Mouse (Mus musculus) left cerebral cortex, adult 8-10 months (tissue): ENCODE results near the gene Nf2. TPM values are rescaled to one million over a fixed set of nuclear protein-coding genes. Genes with fewer than 3 reads are reported as not detected.
"Not testable (repeated sequence)": the region's sequence is repeated elsewhere in the genome, so short reads cannot be mapped to it uniquely, and the experiment has no call there.

Experiments
- DNase-seq, 2 experiments: peaks; one replicate each; pipeline ENCODE4 v3.0.0; 2022; ENCODE audit warnings: low spot score in 2 of 2
- total RNA-seq, 4 experiments: library from RNA; stranded (reverse); gene quantifications; 2 replicates each; pipeline ENCODE4 v1.2.4; 2022

Nf2 gene
- total RNA-seq, 4 experiments from 2014 or later: 70.7 to 72.2 (median 71.5) TPM

- not testable (repeated sequence) for DNase-seq
These were observed 46.9 kb downstream of the Nf2 start for GRCm38 (mm10) chr11:4802401-4802800.

- DNase-seq: no peak
These were observed 48.7 kb downstream of the Nf2 start for GRCm38 (mm10) chr11:4800654-4801053.

GRCm38 (mm10) chr11:4793006-4793405 is 56.3 kb downstream of the Nf2 start:
- DNase-seq: no peak

GRCm38 (mm10) chr11:4791549-4791948 is 57.8 kb downstream of the Nf2 start:
- DNase-seq: no peak

GRCm38 (mm10) chr11:4789691-4790090 is 59.6 kb downstream of the Nf2 start:
- no peak for DNase-seq

GRCm38 (mm10) chr11:4784629-4785142 is 64.7 kb downstream of the Nf2 start:
- DNase-seq: no peak

GRCm38 (mm10) chr11:4783116-4783515 is 66.2 kb downstream of the Nf2 start:
- DNase-seq: no peak

GRCm38 (mm10) chr11:4780927-4781326 is 68.4 kb downstream of the Nf2 start:
- DNase-seq: no peak

GRCm38 (mm10) chr11:4772925-4773324 is 76.4 kb downstream of the Nf2 start:
- peak in 1 of 2 experiments; percentile 45 for DNase-seq

- DNase-seq: no peak
These were observed 77.6 kb downstream of the Nf2 start for GRCm38 (mm10) chr11:4771756-4772155.

- no peak for DNase-seq
These were observed 79.5 kb downstream of the Nf2 start for GRCm38 (mm10) chr11:4769881-4770280.

GRCm38 (mm10) chr11:4769293-4769692 is 80.0 kb downstream of the Nf2 start:
- no peak for DNase-seq

GRCm38 (mm10) chr11:4768399-4768798 is 80.9 kb downstream of the Nf2 start:
- no peak for DNase-seq

- no peak for DNase-seq
These were observed 84.9 kb downstream of the Nf2 start for GRCm38 (mm10) chr11:4764476-4764875.

GRCm38 (mm10) chr11:4763631-4764030 is 85.7 kb downstream of the Nf2 start:
- no peak for DNase-seq

GRCm38 (mm10) chr11:4762511-4762910 is 86.8 kb downstream of the Nf2 start:
- DNase-seq: no peak

GRCm38 (mm10) chr11:4761991-4762390 is 87.3 kb downstream of the Nf2 start:
- DNase-seq: no peak

GRCm38 (mm10) chr11:4760438-4760837 is 88.9 kb downstream of the Nf2 start:
- no peak for DNase-seq

- DNase-seq: no peak
These were observed 91.6 kb downstream of the Nf2 start for GRCm38 (mm10) chr11:4757789-4758158.

- no peak for DNase-seq
These were observed 92.2 kb downstream of the Nf2 start for GRCm38 (mm10) chr11:4756984-4757788.

- no peak for DNase-seq
These were observed 92.9 kb downstream of the Nf2 start for GRCm38 (mm10) chr11:4756460-4756859.

- no peak for DNase-seq
These were observed 94.5 kb downstream of the Nf2 start for GRCm38 (mm10) chr11:4754867-4755266.

GRCm38 (mm10) chr11:4754036-4754435 is 95.3 kb downstream of the Nf2 start:
- no peak for DNase-seq
